Mouse (Mus musculus) cerebellum, postnatal 4 days (tissue): ENCODE results near the gene D330045A20Rik.
"Not testable (repeated sequence)": the region's sequence is repeated elsewhere in the genome, so short reads cannot be mapped to it uniquely, and the experiment has no call there.

Experiments
- DNase-seq, 2 experiments: peaks; one replicate each; pipeline ENCODE4 v3.0.0; 2022; ENCODE audit warnings: low spot score in 2 of 2, mixed read lengths in 1 of 2

The D330045A20Rik gene

GRCm38 (mm10) chrX:139480022-139480894 lies at the start of gene D330045A20Rik:
TSS of gene D330045A20Rik (plus strand) at chrX:139480367.
- DNase-seq = peak in 1 of 2 experiments; percentile 11

- DNase-seq = no peak
These were observed 47.6 kb upstream of the D330045A20Rik start for GRCm38 (mm10) chrX:139432550-139432949.

GRCm38 (mm10) chrX:139435202-139435601 lies 45.0 kb upstream of the D330045A20Rik start:
- no peak for DNase-seq

GRCm38 (mm10) chrX:139441057-139441456 lies 39.1 kb upstream of the D330045A20Rik start:
- DNase-seq = not testable (repeated sequence)

- DNase-seq = no peak
These were observed 23.4 kb upstream of the D330045A20Rik start for GRCm38 (mm10) chrX:139456812-139457211.

GRCm38 (mm10) chrX:139482083-139482482 lies 1.9 kb downstream of the D330045A20Rik start:
- DNase-seq = no peak

GRCm38 (mm10) chrX:139484974-139485373 lies 4.8 kb downstream of the D330045A20Rik start:
- no peak for DNase-seq

GRCm38 (mm10) chrX:139516156-139516555 lies 36.0 kb downstream of the D330045A20Rik start:
- DNase-seq = no peak

- no peak for DNase-seq
These were observed 39.1 kb downstream of the D330045A20Rik start for GRCm38 (mm10) chrX:139519251-139519650.

GRCm38 (mm10) chrX:139524303-139525091 lies 44.3 kb downstream of the D330045A20Rik start:
- DNase-seq = no peak

GRCm38 (mm10) chrX:139525724-139526123 lies 45.6 kb downstream of the D330045A20Rik start:
- DNase-seq = no peak

GRCm38 (mm10) chrX:139526984-139527383 lies 46.8 kb downstream of the D330045A20Rik start:
- no peak for DNase-seq

GRCm38 (mm10) chrX:139529678-139530077 lies 49.5 kb downstream of the D330045A20Rik start:
- DNase-seq = no peak

- no peak for DNase-seq
These were observed 52.1 kb downstream of the D330045A20Rik start for GRCm38 (mm10) chrX:139532293-139532692.

- DNase-seq = no peak
These were observed 57.7 kb downstream of the D330045A20Rik start for GRCm38 (mm10) chrX:139537641-139538397.

GRCm38 (mm10) chrX:139543726-139544125 lies 63.6 kb downstream of the D330045A20Rik start:
- DNase-seq = no peak

- DNase-seq = no peak
These were observed 70.3 kb downstream of the D330045A20Rik start for GRCm38 (mm10) chrX:139550456-139550855.

GRCm38 (mm10) chrX:139552090-139552489 lies 71.9 kb downstream of the D330045A20Rik start:
- no peak for DNase-seq

GRCm38 (mm10) chrX:139562255-139562924 lies 82.2 kb downstream of the D330045A20Rik start:
- DNase-seq = no peak

- no peak for DNase-seq
These were observed 82.8 kb downstream of the D330045A20Rik start, which contains the start of gene Rnf128 for GRCm38 (mm10) chrX:139562925-139563461. TSS of gene Rnf128 (plus strand) at chrX:139563316.

- no peak for DNase-seq
These were observed 89.9 kb downstream of the D330045A20Rik start for GRCm38 (mm10) chrX:139570054-139570453.
